Mouse (Mus musculus) thymus, adult 2 months (tissue): ENCODE measurements around the gene Nr5a2.

Source experiments
- CTCF ChIP-seq: fragments of 200-500 bp; IDR thresholded peaks from 2 replicates; pipeline ENCODE4 v1.5.1; 2012; ENCODE audit warnings: mild to moderate bottlenecking, control low read depth, low read length, moderate library complexity, borderline replicate concordance; ENCODE audit not compliant: control insufficient read depth, poor library complexity, insufficient read depth; ENCODE audit errors: extremely low read depth
- POLR2A ChIP-seq: fragments of 200-500 bp; IDR thresholded peaks from 2 replicates; pipeline ENCODE4 v1.6.1; 2012; ENCODE audit warnings: mild to moderate bottlenecking, low read length, control low read depth, moderate library complexity; ENCODE audit not compliant: control insufficient read depth, poor library complexity, insufficient read depth; ENCODE audit errors: extremely low read depth

DNA sequence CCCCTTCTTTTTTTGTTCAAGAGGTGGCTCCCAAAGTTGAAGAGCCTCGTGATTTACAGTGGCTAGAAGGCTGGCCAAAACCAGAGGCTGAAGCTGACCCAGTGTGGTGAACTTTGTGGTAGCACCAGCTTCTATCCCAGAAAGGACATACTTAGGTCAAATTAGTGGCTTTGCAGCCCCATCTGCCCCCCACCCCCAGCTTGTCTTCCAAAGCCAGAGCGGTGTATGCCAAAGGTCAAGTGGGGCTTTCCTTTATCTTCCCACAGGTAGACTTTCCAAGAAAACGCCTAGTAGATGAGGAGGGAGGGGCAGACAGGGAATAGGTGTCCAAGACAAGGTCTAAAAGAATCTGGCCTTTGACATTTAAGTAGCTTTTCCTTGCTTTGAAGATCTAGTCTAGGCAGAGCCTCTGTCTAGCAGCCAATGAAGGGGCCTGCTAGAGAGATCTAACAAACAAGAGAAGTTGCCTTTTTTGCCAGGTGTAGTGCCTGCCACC, 9.0 kb downstream of the Nr5a2 start:
- TF ChIP-seq CTCF (no peak), POLR2A (no peak)
